Mouse (Mus musculus): Measurements from ENCODE around the gene Haus4. TPM values are rescaled to one million over a fixed set of nuclear protein-coding genes. Genes with fewer than 3 reads are reported as not detected.

Haus4 gene
- polyA plus RNA-seq, 1 experiment from 2014 or later = 50.2 TPM

- DNase-seq (ENCODE audit: low spot score) = no peak
- WGBS = 65% methylated on average over 2 of the region's 2 CpGs
Observed at GRCm38 (mm10) chr14:54503092-54503491, 51.3 kb downstream of the Haus4 start.

DNA sequence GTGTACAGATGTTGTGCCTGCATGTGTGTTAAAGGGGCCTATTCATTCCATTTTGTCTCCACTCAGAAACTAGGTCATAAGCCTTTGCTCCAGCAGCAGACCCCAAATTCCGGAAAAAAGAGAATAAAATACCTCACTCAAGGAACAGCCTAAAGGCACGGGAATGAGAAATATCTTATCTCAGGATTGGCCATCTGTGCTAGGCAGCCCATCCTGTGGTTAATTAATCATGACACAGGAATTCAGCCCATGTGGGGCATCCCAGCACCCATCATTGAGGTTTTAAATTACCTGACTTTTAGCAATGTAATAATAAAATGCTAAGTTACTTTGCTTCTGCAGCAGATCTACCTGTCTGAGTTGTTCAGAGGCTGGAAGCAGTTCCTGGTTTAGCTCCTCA, 53.1 kb downstream of the Haus4 start:
- Histone ChIP-seq H3K4me1 (no peaks in the 10 kb centered on the region), H3K4me3 (no peak overlapping the region), H3K27me3 (ENCODE audit: insufficient read depth, poor library complexity, severe bottlenecking) (no peaks in the 10 kb centered on the region), H3K36me3 (peaks cover 6% of the 10 kb centered on the region), H3K27ac (no peak overlapping the region), H3K9me3 (no peaks in the 10 kb centered on the region)
- no peak for DNase-seq (ENCODE audit: low spot score)
- WGBS = 43% methylated on average over 2 of the region's 2 CpGs

More at GRCm38 (mm10) chr14:54503092-54503491, 51.3 kb downstream of the Haus4 start:
- H3K9me3 ChIP-seq = no peaks in the 10 kb centered on the region
- H3K36me3 ChIP-seq = peaks cover 23% of the 10 kb centered on the region
- no peak overlapping the region for H3K27ac ChIP-seq
- no peaks in the 10 kb centered on the region for H3K4me1 ChIP-seq
- H3K4me3 ChIP-seq = no peak overlapping the region
- H3K27me3 ChIP-seq (ENCODE audit: insufficient read depth, poor library complexity, severe bottlenecking) = no peaks in the 10 kb centered on the region

DNA sequence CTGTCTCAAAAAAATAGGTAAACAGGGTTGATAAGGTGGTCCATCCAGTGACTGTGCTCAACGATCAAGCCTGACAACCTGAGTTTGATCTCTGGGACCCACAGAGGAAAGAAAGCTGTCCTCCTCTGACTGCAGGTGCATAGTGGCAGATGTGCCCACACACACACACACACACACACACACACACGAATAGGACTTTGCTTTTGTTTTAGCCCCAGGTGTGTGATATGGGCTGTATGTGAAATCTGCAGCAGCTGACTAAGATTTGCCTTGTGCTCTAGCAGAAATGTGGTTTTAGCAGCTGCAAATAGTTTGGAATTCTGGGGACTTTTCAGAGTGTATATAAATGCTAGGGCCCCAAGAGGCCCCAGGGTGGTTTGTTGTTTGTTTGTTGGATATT, 55.1 kb downstream of the Haus4 start:
- no peak for DNase-seq (ENCODE audit: low spot score)
- no peak overlapping the region for H3K4me3 ChIP-seq
- H3K4me1 ChIP-seq = no peaks in the 10 kb centered on the region
- no peaks in the 10 kb centered on the region for H3K27me3 ChIP-seq (ENCODE audit: insufficient read depth, poor library complexity, severe bottlenecking)
- no peaks in the 10 kb centered on the region for H3K36me3 ChIP-seq
- WGBS = 65% methylated on average over 2 of the region's 2 CpGs
- no peak overlapping the region for H3K27ac ChIP-seq
- no peaks in the 10 kb centered on the region for H3K9me3 ChIP-seq

DNA sequence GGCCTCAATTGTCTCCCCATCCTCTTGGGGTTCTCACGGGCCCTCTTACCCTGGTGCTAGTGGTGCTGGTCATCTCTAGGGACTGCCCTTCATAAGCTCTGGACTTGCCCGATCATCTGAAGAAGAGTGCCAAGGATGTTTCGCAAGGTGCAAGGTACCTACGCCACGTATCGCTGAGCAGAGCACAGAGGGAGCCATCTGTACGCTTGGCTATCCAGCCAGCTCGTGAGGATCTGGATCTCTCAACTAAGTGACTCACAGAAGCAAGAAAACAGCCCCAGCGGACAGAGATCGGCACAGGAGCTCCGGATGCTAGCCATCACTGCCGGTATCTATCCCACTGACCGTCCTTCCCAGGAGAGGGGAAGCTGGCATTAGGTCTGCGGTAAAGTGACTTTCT, 57.7 kb downstream of the Haus4 start:
- no peaks in the 10 kb centered on the region for H3K36me3 ChIP-seq
- no peaks in the 10 kb centered on the region for H3K4me1 ChIP-seq
- H3K4me3 ChIP-seq = no peak overlapping the region
- no peak overlapping the region for H3K27ac ChIP-seq
- 82% methylated on average over 14 of the region's 14 CpGs for WGBS
- DNase-seq (ENCODE audit: low spot score) = no peak
- no peaks in the 10 kb centered on the region for H3K9me3 ChIP-seq
- no peaks in the 10 kb centered on the region for H3K27me3 ChIP-seq (ENCODE audit: insufficient read depth, poor library complexity, severe bottlenecking)

GRCm38 (mm10) chr14:54494234-54494633, 60.2 kb downstream of the Haus4 start:
- Histone ChIP-seq H3K36me3 (no peaks in the 10 kb centered on the region), H3K27me3 (ENCODE audit: insufficient read depth, poor library complexity, severe bottlenecking) (no peaks in the 10 kb centered on the region), H3K9me3 (no peaks in the 10 kb centered on the region), H3K4me3 (no peak overlapping the region), H3K4me1 (no peaks in the 10 kb centered on the region), H3K27ac (no peak overlapping the region)
- WGBS = 2% methylated on average over 3 of the region's 3 CpGs
- no peak for DNase-seq (ENCODE audit: low spot score)

DNA sequence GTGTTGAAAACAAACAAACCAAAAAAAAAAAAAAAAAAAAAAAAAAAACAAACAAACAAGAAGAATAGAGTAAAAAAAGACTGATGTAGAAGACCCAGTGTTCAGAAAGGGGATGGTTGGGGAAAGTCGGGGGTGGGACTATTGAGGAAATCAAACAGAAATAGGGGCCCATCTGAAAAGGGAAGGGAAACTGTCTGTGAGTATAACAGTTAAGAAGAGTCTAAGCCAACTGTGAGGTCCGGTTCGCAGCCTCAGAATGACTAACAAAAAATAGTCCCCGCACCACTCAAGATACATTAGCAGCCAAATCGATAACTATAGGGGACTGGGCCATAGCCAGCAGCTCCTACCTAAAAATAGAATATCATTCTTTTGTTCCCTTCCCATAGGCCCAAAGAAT, 61.2 kb downstream of the Haus4 start:
- 91% methylated on average over 5 of the region's 5 CpGs for WGBS
- Histone ChIP-seq H3K27me3 (ENCODE audit: insufficient read depth, poor library complexity, severe bottlenecking) (no peaks in the 10 kb centered on the region), H3K4me3 (no peak overlapping the region), H3K27ac (no peak overlapping the region), H3K9me3 (no peaks in the 10 kb centered on the region), H3K4me1 (no peaks in the 10 kb centered on the region), H3K36me3 (no peaks in the 10 kb centered on the region)
- DNase-seq (ENCODE audit: low spot score) = no peak

GRCm38 (mm10) chr14:54492345-54493131, 61.9 kb downstream of the Haus4 start:
- Histone ChIP-seq H3K36me3 (no peaks in the 10 kb centered on the region), H3K4me1 (no peaks in the 10 kb centered on the region), H3K27ac (no peak overlapping the region), H3K9me3 (no peaks in the 10 kb centered on the region), H3K4me3 (no peak overlapping the region), H3K27me3 (ENCODE audit: insufficient read depth, poor library complexity, severe bottlenecking) (no peaks in the 10 kb centered on the region)
- DNase-seq (ENCODE audit: low spot score) = no peak
- WGBS = 55% methylated on average over 18 of the region's 18 CpGs

Other genes with a start within 250 kb of the Haus4 start
- gene Oxa1l, start 193.8 kb downstream of the Haus4 start, polyA plus RNA-seq (2016; fragmentation: Nextera tagmentation; extraction: Ambion mirVana) = 52.1 and 62.5 TPM in 2 replicates
- 6.2 and 8.4 TPM in 2 replicates for gene Slc7a7, start 136.8 kb downstream of the Haus4 start, polyA plus RNA-seq (2016; fragmentation: Nextera tagmentation; extraction: Ambion mirVana)
- 222 and 228 TPM in 2 replicates for gene Mrpl52, start 127.7 kb downstream of the Haus4 start, polyA plus RNA-seq (2016; fragmentation: Nextera tagmentation; extraction: Ambion mirVana)
- gene Mmp14, start 123.0 kb downstream of the Haus4 start, polyA plus RNA-seq (2016; fragmentation: Nextera tagmentation; extraction: Ambion mirVana) = 80.3 and 108 TPM in 2 replicates
- gene Lrp10, start 90.5 kb downstream of the Haus4 start, polyA plus RNA-seq (2016; fragmentation: Nextera tagmentation; extraction: Ambion mirVana) = 44.8 and 51.0 TPM in 2 replicates
- gene Rem2, start 78.5 kb downstream of the Haus4 start, polyA plus RNA-seq (2016; fragmentation: Nextera tagmentation; extraction: Ambion mirVana) = 2.4 and 3.8 TPM in 2 replicates
- gene Prmt5, start 37.1 kb downstream of the Haus4 start, polyA plus RNA-seq (2016; fragmentation: Nextera tagmentation; extraction: Ambion mirVana) = 86.2 and 103 TPM in 2 replicates
- gene Ajuba, start 22.9 kb upstream of the Haus4 start, polyA plus RNA-seq (2016; fragmentation: Nextera tagmentation; extraction: Ambion mirVana) = 43.0 and 62.5 TPM in 2 replicates
- 7.7 and 8.3 TPM in 2 replicates for gene 4931414P19Rik, start 51.4 kb upstream of the Haus4 start, polyA plus RNA-seq (2016; fragmentation: Nextera tagmentation; extraction: Ambion mirVana)
- gene Psmb5, start 63.4 kb upstream of the Haus4 start, polyA plus RNA-seq (2016; fragmentation: Nextera tagmentation; extraction: Ambion mirVana) = 392 and 455 TPM in 2 replicates
- not detected in 2 replicates for gene Psmb11, start 66.8 kb upstream of the Haus4 start, polyA plus RNA-seq (2016; fragmentation: Nextera tagmentation; extraction: Ambion mirVana)
- not detected in 2 replicates for gene Gm17606, start 86.3 kb upstream of the Haus4 start, polyA plus RNA-seq (2016; fragmentation: Nextera tagmentation; extraction: Ambion mirVana)
- gene Cdh24, start 86.7 kb upstream of the Haus4 start, polyA plus RNA-seq (2016; fragmentation: Nextera tagmentation; extraction: Ambion mirVana) = 2.5 and 4.4 TPM in 2 replicates
- 64.6 and 79.7 TPM in 2 replicates for gene 1700123O20Rik, start 131.6 kb upstream of the Haus4 start, polyA plus RNA-seq (2016; fragmentation: Nextera tagmentation; extraction: Ambion mirVana)
- 80.3 and 110 TPM in 2 replicates for gene Acin1, start 132.3 kb upstream of the Haus4 start, polyA plus RNA-seq (2016; fragmentation: Nextera tagmentation; extraction: Ambion mirVana)
- 0.10 and 0.38 TPM in 2 replicates for gene Gm29776, start 144.2 kb upstream of the Haus4 start, polyA plus RNA-seq (2016; fragmentation: Nextera tagmentation; extraction: Ambion mirVana)
- gene Cebpe, start 157.6 kb upstream of the Haus4 start, polyA plus RNA-seq (2016; fragmentation: Nextera tagmentation; extraction: Ambion mirVana) = not detected in 2 replicates
- 2.4 and 2.7 TPM in 2 replicates for gene Slc7a8, start 227.3 kb upstream of the Haus4 start, polyA plus RNA-seq (2016; fragmentation: Nextera tagmentation; extraction: Ambion mirVana)